Mouse (Mus musculus) frontal cortex, postnatal 25 days (tissue): ENCODE results near the gene Olfr146.

Experiments
- DNase-seq, 2 experiments: peaks; one replicate each; pipeline ENCODE4 v3.0.0; 2022; ENCODE audit warnings: low spot score in 2 of 2

Gene Olfr146

GRCm38 (mm10) chr9:39023277-39023676 is at the start of gene Olfr146:
TSS of gene Olfr146 (minus strand) at chr9:39023377.
- DNase-seq = no peak

DNA sequence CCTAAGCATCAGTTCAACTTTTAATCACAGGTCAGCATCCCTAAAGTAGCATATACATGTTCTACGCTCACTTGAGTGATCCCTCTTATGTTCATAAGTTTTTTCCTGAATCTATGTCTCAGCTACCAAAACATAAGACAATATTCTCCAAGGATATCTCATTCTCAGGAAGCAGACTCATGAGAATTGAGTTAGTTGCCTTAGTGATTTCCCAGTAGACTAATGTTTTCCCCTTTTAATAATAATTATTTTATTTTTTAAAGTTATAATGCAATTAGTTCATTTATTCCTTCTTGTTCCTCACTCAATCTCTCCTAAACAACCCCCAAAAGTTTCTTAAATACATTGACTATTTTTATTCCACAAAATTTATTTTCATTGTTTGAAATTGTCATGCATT is 41.7 kb upstream of the Olfr146 start, which contains the start of gene Olfr937:
Gene Olfr937, minus strand, starts transcription at position 101 of the 400 bp plus-strand sequence.
- DNase-seq = no peak

DNA sequence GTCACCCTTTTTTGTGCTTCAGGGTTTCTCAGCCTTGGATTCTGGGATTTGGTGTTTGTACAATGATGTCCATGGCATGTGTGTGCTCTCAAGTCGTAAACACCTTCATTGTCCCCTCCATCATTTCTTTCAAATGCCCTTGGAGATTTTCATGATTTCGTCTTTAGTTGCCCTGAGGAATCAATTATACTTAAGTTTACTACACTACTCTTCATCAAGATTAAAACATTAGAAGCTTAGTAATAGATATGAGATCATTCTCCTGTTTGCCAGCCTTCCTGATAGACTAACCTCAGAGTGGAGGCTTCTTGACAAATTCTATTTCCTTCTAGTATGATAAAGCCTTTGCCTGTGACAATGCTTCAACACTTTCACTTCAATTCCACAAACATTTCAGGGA is 23.6 kb downstream of the Olfr146 start, which contains the start of gene Olfr935:
Gene Olfr935, minus strand, starts transcription at position 101 of the 400 bp plus-strand sequence.
- DNase-seq = no peak

GRCm38 (mm10) chr9:38988215-38988614 is 35.0 kb downstream of the Olfr146 start, which contains the start of gene Olfr934:
TSS of gene Olfr934 (minus strand) at chr9:38988315.
- DNase-seq = no peak

DNA sequence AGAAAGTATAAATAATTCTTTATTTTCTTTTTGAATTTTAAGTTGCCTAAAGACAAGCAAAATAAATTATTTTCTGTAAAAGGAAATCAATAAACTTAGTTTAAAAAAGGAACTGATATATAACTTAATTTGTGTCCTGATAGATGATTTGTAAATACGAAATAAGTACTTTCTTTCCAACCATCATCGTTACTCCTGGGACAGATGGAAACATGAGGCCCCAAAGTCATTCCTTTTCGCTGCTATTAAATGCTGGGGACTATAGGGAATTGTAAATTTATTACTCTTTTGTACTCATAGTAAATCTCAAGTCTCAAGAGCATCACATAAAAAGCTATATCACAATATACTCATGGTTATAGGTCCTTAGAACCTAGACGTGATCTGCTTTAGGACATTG is 51.2 kb downstream of the Olfr146 start, which contains the start of gene Olfr933:
Gene Olfr933, plus strand, starts transcription at position 301 of the 400 bp plus-strand sequence.
- DNase-seq = no peak
